Mouse (Mus musculus): ENCODE results near the gene Eef1g. TPM values are rescaled to one million over a fixed set of nuclear protein-coding genes. Genes with fewer than 3 reads are reported as not detected.
"Not testable (repeated sequence)": the region's sequence is repeated elsewhere in the genome, so short reads cannot be mapped to it uniquely, and the experiment has no call there.

The Eef1g gene
- total RNA-seq, 2 experiments from 2014 or later = 241 to 256 TPM

DNA sequence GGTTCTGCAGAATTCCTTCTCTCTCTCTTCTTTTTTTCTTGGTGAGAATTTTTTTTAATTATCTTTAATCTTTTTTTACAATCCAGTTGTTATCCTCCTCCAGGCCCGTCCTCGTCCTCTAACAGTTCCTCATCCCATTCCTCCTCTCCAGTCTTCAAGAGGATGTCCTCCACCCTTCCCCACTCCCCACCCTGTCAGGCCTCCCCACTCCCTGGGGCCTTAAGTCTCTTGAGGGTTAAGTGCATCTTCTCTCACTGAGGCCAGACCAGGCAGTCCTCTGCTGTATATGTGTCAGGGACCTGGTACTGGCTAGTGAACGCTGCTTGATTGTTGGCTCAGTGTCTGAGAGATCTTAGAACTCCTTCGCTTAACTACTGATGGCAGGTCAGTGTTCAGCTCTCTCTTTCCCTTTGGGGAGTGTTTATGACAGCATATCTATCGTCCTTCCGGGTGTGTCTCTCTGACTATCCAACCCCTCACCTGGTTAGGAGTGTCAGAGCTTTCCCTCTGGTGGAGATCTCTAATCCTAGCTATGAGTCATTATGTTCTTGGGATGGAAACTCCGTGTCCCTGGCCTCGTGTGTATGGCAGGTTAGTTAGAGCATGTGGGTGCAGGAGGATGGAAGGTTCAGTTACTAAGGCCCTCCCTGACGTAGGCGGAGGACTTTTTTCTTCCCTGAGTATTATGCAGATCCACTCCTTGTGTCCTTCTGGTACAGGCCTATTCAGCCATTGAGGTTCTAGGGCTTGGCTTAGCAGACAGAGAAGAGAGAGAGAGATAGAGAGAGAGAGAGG, 28.2 kb downstream of the Eef1g start:
- intact Hi-C loops (cut with DNase I) = loop anchor here (2.0 kb wide), 1 partner anchor 38 kb away; no protein-coding TSS in a partner anchor
- no peak for DNase-seq (ENCODE audit: low spot score)

DNA sequence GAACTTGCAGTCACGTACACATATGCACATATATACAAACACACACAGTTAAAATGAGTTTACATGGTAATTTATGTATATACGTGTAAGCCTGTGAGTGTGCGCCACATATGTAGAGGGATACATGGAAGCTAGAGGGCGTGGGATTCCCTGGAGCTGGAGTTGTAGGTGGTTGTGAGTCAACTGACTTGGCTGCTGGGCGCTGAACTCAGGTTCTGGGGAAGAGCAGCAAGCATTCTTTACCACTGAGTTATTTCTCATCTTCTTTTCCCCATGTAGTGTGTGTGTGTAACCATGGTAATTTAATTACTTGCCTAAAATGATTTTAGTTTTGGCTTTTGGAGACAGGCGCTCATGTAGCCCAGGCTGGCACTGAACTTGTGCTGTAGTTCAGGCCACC, 29.8 kb downstream of the Eef1g start:
- DNase-seq (ENCODE audit: low spot score) = no peak
- intact Hi-C loops (cut with DNase I) = no loop called here

DNA sequence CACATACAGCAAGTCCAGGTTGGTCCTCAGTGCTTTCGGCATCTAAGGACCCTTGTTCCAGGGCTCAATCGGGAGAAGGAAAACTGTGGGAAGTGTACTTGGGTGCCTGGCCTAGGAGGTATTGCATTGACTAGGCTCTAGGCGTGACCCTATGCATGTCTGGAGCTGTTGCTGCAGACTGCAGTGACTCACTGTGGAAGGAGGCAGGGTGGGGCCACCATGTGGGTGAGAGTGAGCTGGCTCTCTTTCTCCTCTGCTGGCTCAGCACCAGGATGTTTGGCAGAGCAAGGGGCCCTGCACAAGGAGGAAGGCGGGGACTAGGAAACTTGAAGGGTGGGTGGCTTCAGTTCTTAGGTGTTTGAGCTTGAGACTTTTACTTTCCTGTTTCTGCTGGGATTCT, 30.7 kb downstream of the Eef1g start:
- intact Hi-C loops (cut with DNase I) = no loop called here

DNA sequence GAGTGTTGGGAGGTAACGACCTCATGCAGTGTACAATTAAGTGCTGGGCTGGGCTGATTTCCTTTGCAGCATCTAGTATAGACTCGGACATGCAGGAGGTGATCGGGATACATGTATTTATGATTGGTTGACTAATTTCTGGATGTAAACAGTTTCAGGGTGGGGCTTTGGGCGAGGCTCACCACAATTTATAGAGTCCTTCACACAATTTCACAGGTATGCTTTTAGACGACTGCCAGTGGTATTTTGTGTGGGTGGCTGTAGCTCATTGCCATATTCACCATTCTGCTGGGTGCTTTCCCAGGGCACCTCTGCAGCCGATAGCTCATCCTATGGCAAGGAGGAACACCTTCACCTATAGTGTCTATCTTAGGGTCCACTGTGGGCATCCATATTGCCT, 31.7 kb downstream of the Eef1g start:
- DNase-seq (ENCODE audit: low spot score) = no peak
- intact Hi-C loops (cut with DNase I) = loop anchor here (2.0 kb wide), 1 partner anchor 24 kb away; no protein-coding TSS in a partner anchor

More for the DNA sequence above, 30.7 kb downstream of the Eef1g start:
- DNase-seq (ENCODE audit: low spot score) = peak; percentile 89

DNA sequence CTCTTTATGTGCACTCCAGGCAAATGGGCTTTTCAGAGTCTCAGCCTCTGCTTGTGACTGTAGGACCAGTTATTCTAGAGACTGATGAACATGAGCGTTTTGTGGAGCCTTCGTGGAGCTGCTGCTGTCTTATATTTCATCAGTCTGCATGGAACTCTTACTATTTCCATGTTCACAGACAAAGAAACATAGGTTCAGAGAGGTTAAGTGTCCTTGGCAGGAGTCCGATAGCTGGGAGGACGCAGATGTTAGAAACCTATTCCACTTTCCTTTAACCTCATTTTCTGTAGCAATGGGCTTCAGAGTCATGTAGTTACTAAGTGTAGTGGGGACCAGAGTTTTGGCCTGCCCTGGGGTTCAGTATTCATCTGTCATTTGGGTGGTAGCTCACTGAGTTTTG, 32.4 kb downstream of the Eef1g start:
- intact Hi-C loops (cut with DNase I) = loop anchor here (2.0 kb wide), 1 partner anchor 24 kb away; no protein-coding TSS in a partner anchor

DNA sequence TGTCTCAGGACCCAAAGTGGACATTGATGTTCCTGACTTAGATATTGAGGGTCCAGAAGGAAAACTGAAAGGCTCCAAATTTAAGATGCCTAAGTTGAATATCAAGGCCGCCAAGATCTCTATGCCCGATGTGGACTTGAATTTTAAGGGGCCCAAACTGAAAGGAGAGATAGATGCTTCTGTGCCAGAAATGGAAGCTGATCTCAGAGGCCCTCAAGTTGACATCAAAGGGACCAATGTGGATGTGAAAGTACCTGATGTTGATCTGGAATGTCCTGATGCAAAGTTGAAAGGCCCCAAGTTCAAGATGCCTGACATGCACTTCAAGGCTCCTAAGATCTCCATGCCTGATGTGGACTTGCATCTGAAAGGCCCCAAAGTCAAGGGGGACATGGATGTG, 40.1 kb downstream of the Eef1g start:
- intact Hi-C loops (cut with DNase I); DNase-seq (ENCODE audit: low spot score): not testable (repeated sequence)

More for the DNA sequence above, 32.4 kb downstream of the Eef1g start:
- no peak for DNase-seq (ENCODE audit: low spot score)

DNA sequence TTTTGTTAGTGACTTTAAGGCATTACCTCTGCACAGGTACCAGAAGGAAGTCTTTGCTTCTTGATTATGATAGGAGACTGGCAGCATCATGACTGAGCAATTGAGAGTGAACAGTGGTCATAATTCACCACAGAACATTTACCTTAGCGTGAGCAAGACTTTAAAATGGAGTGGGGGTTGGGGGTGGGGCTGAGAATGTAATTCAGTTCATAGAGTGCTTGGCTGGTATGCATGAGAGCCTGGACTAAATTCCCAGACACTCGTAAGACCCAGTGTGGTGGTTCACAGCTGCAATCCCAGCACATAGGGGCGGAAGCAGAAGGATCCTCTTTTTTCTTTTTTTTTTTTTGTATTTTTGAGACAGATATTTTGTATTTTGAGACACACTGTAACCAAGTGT, 52.5 kb downstream of the Eef1g start:
- no peak for DNase-seq (ENCODE audit: low spot score)
- intact Hi-C loops (cut with DNase I) = no loop called here

DNA sequence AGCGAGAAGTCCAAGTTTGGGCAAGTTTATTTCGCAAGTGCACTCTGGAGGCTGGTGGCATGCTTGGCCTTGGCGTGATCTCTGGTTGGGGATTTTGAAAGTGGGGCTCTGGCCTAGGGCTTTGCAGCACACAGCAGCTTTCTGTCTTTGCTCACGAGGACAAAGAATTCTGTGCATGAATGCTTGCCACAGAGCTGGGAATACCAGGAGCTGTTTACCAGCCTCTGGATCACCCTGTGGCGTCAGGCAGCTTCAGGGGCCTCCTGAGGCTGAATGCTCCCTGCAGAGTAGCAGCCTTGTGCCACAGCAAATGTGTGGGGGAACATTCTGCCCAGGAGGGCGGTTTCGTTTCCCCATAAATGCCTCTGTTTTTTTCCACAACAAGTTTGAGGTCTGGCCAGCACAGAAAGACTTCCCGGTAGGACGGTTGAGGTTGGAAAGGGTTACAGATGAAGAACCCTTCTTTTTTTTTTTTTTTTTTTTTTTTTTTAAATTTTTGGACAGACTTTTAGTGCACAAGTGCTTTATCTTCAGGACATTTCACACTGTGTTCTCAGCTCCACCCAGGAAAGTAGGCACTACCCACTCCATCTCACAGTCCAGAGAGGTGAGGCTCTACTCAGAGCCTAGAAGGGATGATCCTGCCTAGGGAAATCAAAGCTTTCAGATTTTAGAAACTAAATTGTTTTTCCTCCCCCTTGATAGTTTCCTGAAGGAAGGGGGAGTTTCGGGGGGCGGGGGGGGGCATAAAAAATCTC, 56.4 kb downstream of the Eef1g start:
- intact Hi-C loops (cut with DNase I) = loop anchor here (2.0 kb wide), 1 partner anchor 24 kb away; no protein-coding TSS in a partner anchor
- peak; percentile 31 for DNase-seq (ENCODE audit: low spot score)

DNA sequence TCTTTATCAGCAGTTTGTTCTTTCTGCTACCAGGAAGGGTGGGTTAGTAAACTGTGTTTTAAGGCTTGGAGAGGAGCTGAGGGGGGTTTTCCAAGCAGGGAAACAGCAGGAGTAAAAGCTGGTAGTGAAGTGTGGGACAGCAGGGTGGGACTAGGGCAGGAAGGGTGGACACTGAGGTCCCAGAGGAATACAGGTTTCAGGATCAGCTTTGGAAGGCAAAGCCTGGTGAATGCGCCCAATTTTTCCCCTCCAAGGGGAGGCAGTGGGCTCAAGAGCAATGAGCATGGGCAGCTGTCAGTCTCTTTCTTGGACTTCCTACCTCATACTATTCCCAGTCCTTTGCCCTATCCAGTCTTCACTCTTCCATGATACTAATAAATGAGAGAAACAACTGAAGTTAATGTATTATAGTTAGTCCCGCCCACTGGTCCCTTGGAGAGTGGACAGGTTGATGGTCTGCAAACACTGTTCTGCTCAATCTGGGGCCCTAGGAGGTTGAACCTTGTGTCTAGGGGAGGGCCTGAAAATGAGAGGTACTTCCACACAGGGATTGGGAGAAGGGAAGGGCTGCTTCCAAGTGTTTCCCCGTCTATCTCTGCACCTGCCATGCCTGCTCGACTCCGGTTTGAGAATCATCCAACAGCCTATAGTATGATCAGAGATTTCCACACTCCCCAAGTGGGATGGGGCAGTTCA, 58.9 kb downstream of the Eef1g start:
- DNase-seq (ENCODE audit: low spot score) = no peak
- intact Hi-C loops (cut with DNase I) = no loop called here

DNA sequence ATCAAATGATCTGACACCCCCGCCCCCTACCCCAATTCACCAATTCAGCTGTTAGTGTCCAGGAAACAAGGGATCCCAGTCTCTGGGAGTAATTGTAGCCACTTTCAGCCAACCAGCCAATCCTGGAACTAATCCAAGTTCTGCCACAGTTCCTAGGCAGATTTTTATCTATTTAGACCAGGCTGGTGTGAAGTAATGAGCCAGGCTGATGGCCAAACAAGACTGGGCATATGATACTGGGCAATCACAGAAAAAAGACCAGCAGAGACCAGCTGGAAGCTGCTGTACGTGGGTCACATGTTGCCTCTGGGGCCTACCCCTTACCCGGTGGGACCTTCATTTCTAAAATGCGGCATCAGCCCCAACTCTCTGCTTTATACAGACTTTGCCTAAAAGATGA, 59.8 kb downstream of the Eef1g start:
- intact Hi-C loops (cut with DNase I) = no loop called here
- DNase-seq (ENCODE audit: low spot score) = no peak

DNA sequence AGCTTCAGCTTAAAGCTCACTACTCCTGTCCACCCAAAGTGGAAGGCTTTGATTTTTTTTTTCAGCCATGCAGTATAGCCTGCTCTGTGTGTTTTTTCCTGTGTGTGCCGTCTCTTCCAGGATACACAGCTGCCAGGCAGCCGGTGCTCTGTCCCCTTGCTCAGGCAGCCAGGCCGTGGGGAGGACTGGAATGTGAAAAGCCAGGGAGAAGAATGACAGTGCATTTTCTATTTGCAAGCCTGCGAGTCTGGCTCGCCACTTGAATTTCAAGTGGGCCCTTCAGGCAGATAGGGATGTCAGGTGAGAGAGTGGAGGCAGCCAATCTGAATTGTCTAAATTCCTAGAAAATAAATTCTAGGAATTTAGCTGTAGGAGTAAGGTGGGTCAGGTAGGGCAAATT, 61.0 kb downstream of the Eef1g start:
- DNase-seq (ENCODE audit: low spot score) = peak; percentile 27
- intact Hi-C loops (cut with DNase I) = no loop called here

Other genes with a start within 250 kb of the Eef1g start
- gene Slc3a2, start 243.7 kb upstream of the Eef1g start, total RNA-seq (2021) = 10 to 100 TPM; 36.1 to 38.0 TPM
- 10 to 100 TPM; 17.9 to 18.9 TPM for gene Wdr74, start 231.2 kb upstream of the Eef1g start, total RNA-seq (2021)
- not detected for gene 1700092M07Rik, start 226.3 kb upstream of the Eef1g start, total RNA-seq (2021)
- gene Stx5a, start 225.6 kb upstream of the Eef1g start, total RNA-seq (2021) = 10 to 100 TPM; 27.6 to 31.0 TPM
- 10 to 100 TPM; 37.5 to 48.1 TPM for gene Nxf1, start 210.0 kb upstream of the Eef1g start, total RNA-seq (2021)
- 100 to 1,000 TPM; 108 to 110 TPM for gene Tmem223, start 196.0 kb upstream of the Eef1g start, total RNA-seq (2021)
- gene Tmem179b, start 192.6 kb upstream of the Eef1g start, total RNA-seq (2021) = 10 to 100 TPM; 14.8 to 16.4 TPM
- 1 to 10 TPM; 7.4 to 7.6 TPM for gene Taf6l, start 180.6 kb upstream of the Eef1g start, total RNA-seq (2021)
- gene Polr2g, start 168.5 kb upstream of the Eef1g start, total RNA-seq (2021) = 10 to 100 TPM; 53.4 to 62.4 TPM
- gene Zbtb3, start 164.5 kb upstream of the Eef1g start, total RNA-seq (2021) = 1 to 10 TPM; 1.9 to 2.1 TPM
- 10 to 100 TPM; 12.5 to 15.8 TPM for gene Ttc9c, start 147.7 kb upstream of the Eef1g start, total RNA-seq (2021)
- gene Hnrnpul2, start 147.0 kb upstream of the Eef1g start, total RNA-seq (2021) = 10 to 100 TPM; 42.5 to 49.4 TPM
- not detected for gene AC129217.1, start 137.3 kb upstream of the Eef1g start, total RNA-seq (2021)
- gene Bscl2, start 129.6 kb upstream of the Eef1g start, total RNA-seq (2021) = 10 to 100 TPM; 23.9 to 24.0 TPM
- gene Gng3, start 127.8 kb upstream of the Eef1g start, total RNA-seq (2021) = not detected
- gene Lrrn4cl, start 116.3 kb upstream of the Eef1g start, total RNA-seq (2021) = 1 to 10 TPM; 3.3 to 4.9 TPM
- 100 to 1,000 TPM; 113 to 124 TPM for gene Ubxn1, start 95.5 kb upstream of the Eef1g start, total RNA-seq (2021)
- gene Uqcc3, start 86.1 kb upstream of the Eef1g start, total RNA-seq (2021) = 10 to 100 TPM; 59.3 to 60.1 TPM
- gene Lbhd1, start 83.3 kb upstream of the Eef1g start, total RNA-seq (2021) = 1 to 10 TPM; 1.4 to 5.9 TPM
- not detected for gene Gm49403, start 83.1 kb upstream of the Eef1g start, total RNA-seq (2021)
- gene 1810009A15Rik, start 78.2 kb upstream of the Eef1g start, total RNA-seq (2021) = 10 to 100 TPM; 17.6 to 19.8 TPM
- 1 to 10 TPM in 1 of 2 experiments, under 1 TPM in 1; 0.68 to 2.0 TPM for gene Gm49416, start 78.1 kb upstream of the Eef1g start, total RNA-seq (2021)
- 10 to 100 TPM; 11.2 to 11.8 TPM for gene Ints5, start 74.0 kb upstream of the Eef1g start, total RNA-seq (2021)
- gene Ganab, start 69.0 kb upstream of the Eef1g start, total RNA-seq (2021) = 10 to 100 TPM; 55.6 to 58.7 TPM
- 10 to 100 TPM; 35.9 to 36.7 TPM for gene B3gat3, start 46.7 kb upstream of the Eef1g start, total RNA-seq (2021)
- 10 to 100 TPM; 22.0 to 23.6 TPM for gene Rom1, start 37.7 kb upstream of the Eef1g start, total RNA-seq (2021)
- gene Eml3, start 37.5 kb upstream of the Eef1g start, total RNA-seq (2021) = 1 to 10 TPM; 8.9 to 9.1 TPM
- 10 to 100 TPM; 29.5 to 32.3 TPM for gene Mta2, start 25.2 kb upstream of the Eef1g start, total RNA-seq (2021)
- 1 to 10 TPM; 7.2 to 8.8 TPM for gene Tut1, start 13.2 kb upstream of the Eef1g start, total RNA-seq (2021)
- gene Ahnak, start 22.2 kb downstream of the Eef1g start, total RNA-seq (2021) = 100 to 1,000 TPM; 283 to 326 TPM
- 1 to 10 TPM in 1 of 2 experiments, not detected in 1; 3.6 TPM for gene Scgb1a1, start 120.9 kb downstream of the Eef1g start, total RNA-seq (2021)
- 10 to 100 TPM; 22.4 to 26.3 TPM for gene Asrgl1, start 168.6 kb downstream of the Eef1g start, total RNA-seq (2021)

Data from heart, postnatal 25 days (tissue).